Mouse (Mus musculus): ENCODE data around the gene Hmgb1. TPM values are rescaled to one million over a fixed set of nuclear protein-coding genes. Genes with fewer than 3 reads are reported as not detected.

Gene Hmgb1
- polyA plus RNA-seq, 1 experiment: 138 TPM

GRCm38 (mm10) chr5:149097841-149098240, 86.4 kb downstream of the Hmgb1 start:
- Histone ChIP-seq H3K27ac (ENCODE audit: insufficient read depth, low read length) (no peak overlapping the region), H3K4me1 (ENCODE audit: control insufficient read depth, insufficient read depth, low read length) (no peaks in the 10 kb centered on the region), H3K4me3 (ENCODE audit: insufficient read depth, low read length) (no peak overlapping the region)
- TF ChIP-seq POLR2A (IDR thresholded peaks at IDR 0.05; ENCODE audit: low read depth, low read length) (no peak), CTCF (IDR thresholded peaks at IDR 0.05; ENCODE audit: borderline replicate concordance, insufficient read depth, low read length) (no peak)

- no peaks in the 10 kb centered on the region for H3K4me1 ChIP-seq (ENCODE audit: control insufficient read depth, insufficient read depth, low read length)
- no peak overlapping the region for H3K27ac ChIP-seq (ENCODE audit: insufficient read depth, low read length)
- TF ChIP-seq POLR2A (IDR thresholded peaks at IDR 0.05; ENCODE audit: low read depth, low read length) (no peak), CTCF (IDR thresholded peaks at IDR 0.05; ENCODE audit: borderline replicate concordance, insufficient read depth, low read length) (no peak)
- H3K4me3 ChIP-seq (ENCODE audit: insufficient read depth, low read length): no peak overlapping the region
Observed at GRCm38 (mm10) chr5:149096284-149096683, 88.0 kb downstream of the Hmgb1 start.

- Histone ChIP-seq H3K27ac (ENCODE audit: insufficient read depth, low read length) (no peak overlapping the region), H3K4me1 (ENCODE audit: control insufficient read depth, insufficient read depth, low read length) (no peaks in the 10 kb centered on the region), H3K4me3 (ENCODE audit: insufficient read depth, low read length) (no peak overlapping the region)
- TF ChIP-seq CTCF (IDR thresholded peaks at IDR 0.05; ENCODE audit: borderline replicate concordance, insufficient read depth, low read length): no peak
- no peak for TF ChIP-seq POLR2A (IDR thresholded peaks at IDR 0.05; ENCODE audit: low read depth, low read length)
Observed at GRCm38 (mm10) chr5:149092926-149093325, 91.4 kb downstream of the Hmgb1 start.

- no peak overlapping the region for H3K27ac ChIP-seq (ENCODE audit: insufficient read depth, low read length)
Observed at GRCm38 (mm10) chr5:149092526-149092925, 91.8 kb downstream of the Hmgb1 start.

GRCm38 (mm10) chr5:149091256-149091655, 93.0 kb downstream of the Hmgb1 start:
- no peak overlapping the region for H3K27ac ChIP-seq (ENCODE audit: insufficient read depth, low read length)
- TF ChIP-seq CTCF (IDR thresholded peaks at IDR 0.05; ENCODE audit: borderline replicate concordance, insufficient read depth, low read length) (no peak), POLR2A (IDR thresholded peaks at IDR 0.05; ENCODE audit: low read depth, low read length) (no peak)
- H3K4me3 ChIP-seq (ENCODE audit: insufficient read depth, low read length): no peak overlapping the region
- H3K4me1 ChIP-seq (ENCODE audit: control insufficient read depth, insufficient read depth, low read length): no peaks in the 10 kb centered on the region

More at GRCm38 (mm10) chr5:149092526-149092925, 91.8 kb downstream of the Hmgb1 start:
- Histone ChIP-seq H3K4me3 (ENCODE audit: insufficient read depth, low read length) (no peak overlapping the region), H3K4me1 (ENCODE audit: control insufficient read depth, insufficient read depth, low read length) (no peaks in the 10 kb centered on the region)
- TF ChIP-seq POLR2A (IDR thresholded peaks at IDR 0.05; ENCODE audit: low read depth, low read length): no peak
- TF ChIP-seq CTCF (IDR thresholded peaks at IDR 0.05; ENCODE audit: borderline replicate concordance, insufficient read depth, low read length): no peak

GRCm38 (mm10) chr5:149089860-149090259, 94.4 kb downstream of the Hmgb1 start:
- H3K4me1 ChIP-seq (ENCODE audit: control insufficient read depth, insufficient read depth, low read length): no peaks in the 10 kb centered on the region
- TF ChIP-seq POLR2A (IDR thresholded peaks at IDR 0.05; ENCODE audit: low read depth, low read length) (no peak), CTCF (IDR thresholded peaks at IDR 0.05; ENCODE audit: borderline replicate concordance, insufficient read depth, low read length) (no peak)
- H3K27ac ChIP-seq (ENCODE audit: insufficient read depth, low read length): no peak overlapping the region
- no peak overlapping the region for H3K4me3 ChIP-seq (ENCODE audit: insufficient read depth, low read length)

GRCm38 (mm10) chr5:149089456-149089855, 94.8 kb downstream of the Hmgb1 start:
- Histone ChIP-seq H3K27ac (ENCODE audit: insufficient read depth, low read length) (no peak overlapping the region), H3K4me3 (ENCODE audit: insufficient read depth, low read length) (no peak overlapping the region), H3K4me1 (ENCODE audit: control insufficient read depth, insufficient read depth, low read length) (no peaks in the 10 kb centered on the region)
- TF ChIP-seq POLR2A (IDR thresholded peaks at IDR 0.05; ENCODE audit: low read depth, low read length): no peak
- TF ChIP-seq CTCF (IDR thresholded peaks at IDR 0.05; ENCODE audit: borderline replicate concordance, insufficient read depth, low read length): no peak

GRCm38 (mm10) chr5:149088891-149089290, 95.4 kb downstream of the Hmgb1 start:
- H3K27ac ChIP-seq (ENCODE audit: insufficient read depth, low read length): no peak overlapping the region
- no peak for TF ChIP-seq CTCF (IDR thresholded peaks at IDR 0.05; ENCODE audit: borderline replicate concordance, insufficient read depth, low read length)
- H3K4me3 ChIP-seq (ENCODE audit: insufficient read depth, low read length): no peak overlapping the region
- no peaks in the 10 kb centered on the region for H3K4me1 ChIP-seq (ENCODE audit: control insufficient read depth, insufficient read depth, low read length)

- Histone ChIP-seq H3K4me3 (ENCODE audit: insufficient read depth, low read length) (no peak overlapping the region), H3K4me1 (ENCODE audit: control insufficient read depth, insufficient read depth, low read length) (no peaks in the 10 kb centered on the region), H3K27ac (ENCODE audit: insufficient read depth, low read length) (no peak overlapping the region)
- TF ChIP-seq CTCF (IDR thresholded peaks at IDR 0.05; ENCODE audit: borderline replicate concordance, insufficient read depth, low read length): peak; percentile 23; the same call in 1 of the 2 replicates
- no peak for TF ChIP-seq POLR2A (IDR thresholded peaks at IDR 0.05; ENCODE audit: low read depth, low read length)
Observed at GRCm38 (mm10) chr5:149088149-149088548, 96.1 kb downstream of the Hmgb1 start.

- TF ChIP-seq POLR2A (IDR thresholded peaks at IDR 0.05; ENCODE audit: low read depth, low read length) (no peak), CTCF (IDR thresholded peaks at IDR 0.05; ENCODE audit: borderline replicate concordance, insufficient read depth, low read length) (no peak)
- Histone ChIP-seq H3K4me1 (ENCODE audit: control insufficient read depth, insufficient read depth, low read length) (no peaks in the 10 kb centered on the region), H3K4me3 (ENCODE audit: insufficient read depth, low read length) (no peak overlapping the region), H3K27ac (ENCODE audit: insufficient read depth, low read length) (no peak overlapping the region)
Observed at GRCm38 (mm10) chr5:149086382-149087244, 97.7 kb downstream of the Hmgb1 start.
